Comparison of ENCODE assay signal across 9 mouse cellular contexts in genomic region chr1:132333201-132333600, GRCm38 (mm10). TPM values are rescaled to one million over a fixed set of nuclear protein-coding genes. Genes with fewer than 3 reads are reported as not detected.
DNase-seq lines count a peak whose midpoint lies in the region; ATAC-seq and TF ChIP-seq lines count a peak whose summit lies in the region.
"Had no signal": no experiment of that assay in that cellular context is flagged by ENCODE, and none has a peak within 500 bp of the region (broad histone marks: within the 10 kb centered on the region; RNA-seq: fewer than 3 reads in every experiment).

No protein-coding gene starts in this region.

- no peak for ATAC-seq in hindbrain, embryonic 14.5 days (ENCODE audit: low FRiP score)
- ATAC-seq in midbrain, embryonic 11.5 days (ENCODE audit: low FRiP score), result no peak

- H3K4me3 ChIP-seq in liver, adult 2 months (ENCODE audit: insufficient read depth, low read depth, low read length), result no peak overlapping the region
- no peak overlapping the region for H3K4me3 ChIP-seq in hindbrain, embryonic 14.5 days (replicated peaks; ENCODE audit: low read length)
- no peak overlapping the region for H3K4me3 ChIP-seq in midbrain, embryonic 11.5 days (ENCODE audit: low read depth, low read length)
- no peak overlapping the region for H3K4me3 ChIP-seq in left cerebral cortex, adult 2 months

- H3K79me2 ChIP-seq in liver, adult 2 months (ENCODE audit: control insufficient read depth, insufficient read depth, low read length), result no peaks in the 10 kb centered on the region

- no peak for TF ChIP-seq CTCF in liver, adult 2 months (IDR thresholded peaks at IDR 0.05; ENCODE audit: low read depth, low read length)
- TF ChIP-seq CTCF in left cerebral cortex, adult 2 months (IDR thresholded peaks at IDR 0.05), result no peak

- TF ChIP-seq POLR2A in liver, adult 2 months (IDR thresholded peaks at IDR 0.05; ENCODE audit: extremely low read depth, insufficient read depth, low read length), result no peak

- no peaks in the 10 kb centered on the region for H3K27me3 ChIP-seq in liver, adult 2 months (ENCODE audit: control insufficient read depth, insufficient read depth, low read length)
- no peaks in the 10 kb centered on the region for H3K27me3 ChIP-seq in hindbrain, embryonic 14.5 days (ENCODE audit: control insufficient read depth, insufficient read depth, low read length)
- H3K27me3 ChIP-seq in midbrain, embryonic 11.5 days (ENCODE audit: control insufficient read depth, insufficient read depth, low read length), result no peaks in the 10 kb centered on the region

- H3K4me2 ChIP-seq in hindbrain, embryonic 14.5 days (replicated peaks), result no peak overlapping the region
- no peak overlapping the region for H3K4me2 ChIP-seq in midbrain, embryonic 11.5 days

- H3K9ac ChIP-seq in liver, adult 2 months (ENCODE audit: low read depth, low read length), result no peak overlapping the region
- H3K9ac ChIP-seq in hindbrain, embryonic 14.5 days, result no peak overlapping the region
- 0 out of 2 replicates have a peak overlapping the region, but pooled peaks have one; percentile 27 for H3K9ac ChIP-seq in midbrain, embryonic 11.5 days (ENCODE audit: low read length)

- intact Hi-C loops in left cerebral cortex, adult 2 months (cut with DNase I), result no loop called here

- WGBS in liver, adult 2 months, result 10% methylated on average over 2 of the region's 2 CpGs
- 2% methylated on average over 2 of the region's 2 CpGs for WGBS in hindbrain, embryonic 14.5 days
- 2% methylated on average over 2 of the region's 2 CpGs for WGBS in midbrain, embryonic 11.5 days

- peak overlapping the region; percentile 80 for H3K27ac ChIP-seq in liver, adult 2 months (replicated peaks; ENCODE audit: insufficient read depth, low read depth, low read length)
- peak overlapping the region; percentile 3; the same call in 1 of the 2 replicates for H3K27ac ChIP-seq in hindbrain, embryonic 14.5 days
- H3K27ac ChIP-seq in midbrain, embryonic 11.5 days (ENCODE audit: low read depth, low read length), result peak overlapping the region; percentile 89
- H3K27ac ChIP-seq in left cerebral cortex, adult 2 months, result no peak overlapping the region

- H3K4me1 ChIP-seq in liver, adult 2 months (ENCODE audit: control insufficient read depth, insufficient read depth, low read length), result peaks cover 60% of the 10 kb centered on the region
- peaks cover 35% of the 10 kb centered on the region for H3K4me1 ChIP-seq in hindbrain, embryonic 14.5 days (replicated peaks; ENCODE audit: control insufficient read depth, insufficient read depth, low read length)
- peaks cover 94% of the 10 kb centered on the region for H3K4me1 ChIP-seq in midbrain, embryonic 11.5 days (ENCODE audit: control insufficient read depth, insufficient read depth, low read length)

- no peaks in the 10 kb centered on the region for H3K9me3 ChIP-seq in hindbrain, embryonic 14.5 days (ENCODE audit: control insufficient read depth, low read length)
- H3K9me3 ChIP-seq in midbrain, embryonic 11.5 days (ENCODE audit: control insufficient read depth, low read length), result no peaks in the 10 kb centered on the region

- H3K36me3 ChIP-seq in liver, adult 2 months (ENCODE audit: control insufficient read depth, insufficient read depth, low read length), result peaks cover 21% of the 10 kb centered on the region
- peaks cover 25% of the 10 kb centered on the region for H3K36me3 ChIP-seq in hindbrain, embryonic 14.5 days (replicated peaks; ENCODE audit: control insufficient read depth, insufficient read depth)
- H3K36me3 ChIP-seq in midbrain, embryonic 11.5 days (ENCODE audit: control insufficient read depth, insufficient read depth, low read length), result peaks cover 35% of the 10 kb centered on the region

- peak; percentile 32 for DNase-seq in embryo, embryonic 10 days (ENCODE audit: low spot score)
- DNase-seq in embryo, embryonic 11 days, result no peak
- peak; percentile 72 for DNase-seq in liver, adult 2 months (ENCODE audit: extremely low read depth, low read depth, low spot score)
- DNase-seq in liver, result no peak
- no peak for DNase-seq in hindbrain, embryonic 14.5 days (ENCODE audit: low spot score)
- DNase-seq in midbrain, embryonic 11.5 days (ENCODE audit: low spot score, missing footprints), result no peak
- no peak for DNase-seq in left cerebral cortex, adult 2 months (ENCODE audit: extremely low spot score in 1 of 2, low spot score in 2 of 2)
- DNase-seq in cerebellum, adult 8-10 months, result no peak

RNA-seq across cellular contexts. Expression of gene Nuak2, which starts 17.3 kb away (rescaled TPM):
- total RNA-seq in liver, adult 2 months (2014; rRNA removed), result 3.8 and 4.8 TPM in 2 replicates
- polyA plus RNA-seq in liver, adult 2 months (2012; rRNA removed), result 6.4 and 8.0 TPM in 2 replicates
- 10.7 and 14.0 TPM in 2 replicates for polyA plus RNA-seq in hindbrain, embryonic 14.5 days (2014; fragmentation: Nextera tagmentation; extraction: Ambion mirVana)
- polyA plus RNA-seq in midbrain, embryonic 11.5 days (2014; fragmentation: Nextera tagmentation; extraction: Ambion mirVana), result 100 and 105 TPM in 2 replicates
- 1 to 10 TPM; 1.4 TPM for total RNA-seq in left cerebral cortex, adult 2 months (2021)

RNA-seq across cellular contexts. Expression of gene Klhdc8a, which starts 34.8 kb away (rescaled TPM):
- 0.18 and 0.81 TPM in 2 replicates for total RNA-seq in liver, adult 2 months (2014; rRNA removed)
- 1.2 and 1.4 TPM in 2 replicates for polyA plus RNA-seq in liver, adult 2 months (2012; rRNA removed)
- 8.5 and 10.4 TPM in 2 replicates for polyA plus RNA-seq in hindbrain, embryonic 14.5 days (2014; fragmentation: Nextera tagmentation; extraction: Ambion mirVana)
- 3.5 and 4.5 TPM in 2 replicates for polyA plus RNA-seq in midbrain, embryonic 11.5 days (2014; fragmentation: Nextera tagmentation; extraction: Ambion mirVana)
- 10 to 100 TPM; 12.2 to 13.2 TPM for total RNA-seq in left cerebral cortex, adult 2 months (2021)
- polyA plus RNA-seq: stomach, embryonic 14.5 days had no signal

RNA-seq across cellular contexts. Expression of gene Tmcc2, which starts 57.9 kb away (rescaled TPM):
- 1.6 and 1.9 TPM in 2 replicates for total RNA-seq in liver, adult 2 months (2014; rRNA removed)
- polyA plus RNA-seq in liver, adult 2 months (2012; rRNA removed), result 2.2 and 2.5 TPM in 2 replicates
- polyA plus RNA-seq in hindbrain, embryonic 14.5 days (2014; fragmentation: Nextera tagmentation; extraction: Ambion mirVana), result 31.0 and 33.9 TPM in 2 replicates
- polyA plus RNA-seq in midbrain, embryonic 11.5 days (2014; fragmentation: Nextera tagmentation; extraction: Ambion mirVana), result 8.9 and 11.1 TPM in 2 replicates
- total RNA-seq in left cerebral cortex, adult 2 months (2021), result 100 to 1,000 TPM; 178 to 192 TPM

Comparison
In these comparisons a context has a peak if more than half of its experiments do, and no peak if none do; other contexts are left out.
1. DNase-seq: peak in embryo, embryonic 10 days (single experiment) and liver, adult 2 months (single experiment); none in embryo, embryonic 11 days (single experiment), liver (single experiment), hindbrain, embryonic 14.5 days (single experiment), midbrain, embryonic 11.5 days (single experiment), left cerebral cortex, adult 2 months (0 of 2) and cerebellum, adult 8-10 months (single experiment).